Mouse (Mus musculus) urinary bladder, postnatal 25 days (tissue): ENCODE data around the gene Prss37.

Source experiments
- DNase-seq: peaks from one replicate; pipeline ENCODE4 v3.0.0; 2022; ENCODE audit warnings: low spot score

Prss37 gene

DNA sequence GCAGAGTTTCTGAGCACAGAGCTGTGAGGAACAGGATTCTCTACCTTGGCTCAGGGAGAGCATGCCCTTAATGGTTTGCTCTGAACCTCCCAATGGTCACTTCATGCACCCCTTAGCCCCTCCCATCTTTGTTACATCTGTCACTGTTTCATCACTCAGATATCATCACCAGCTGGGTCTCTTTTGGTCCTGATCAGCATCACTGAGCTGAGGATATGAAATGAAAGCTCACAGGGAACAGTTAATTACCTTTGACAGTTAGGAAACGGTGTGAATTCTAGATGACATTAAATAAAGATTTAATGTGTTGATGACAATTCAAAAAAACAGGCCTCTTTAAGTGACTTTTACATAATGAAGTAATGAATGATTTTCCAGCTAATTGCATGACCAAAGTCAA is at the start of gene Prss37:
Gene Prss37, minus strand, starts transcription at position 101 of the 400 bp plus-strand sequence.
- DNase-seq = no peak

DNA sequence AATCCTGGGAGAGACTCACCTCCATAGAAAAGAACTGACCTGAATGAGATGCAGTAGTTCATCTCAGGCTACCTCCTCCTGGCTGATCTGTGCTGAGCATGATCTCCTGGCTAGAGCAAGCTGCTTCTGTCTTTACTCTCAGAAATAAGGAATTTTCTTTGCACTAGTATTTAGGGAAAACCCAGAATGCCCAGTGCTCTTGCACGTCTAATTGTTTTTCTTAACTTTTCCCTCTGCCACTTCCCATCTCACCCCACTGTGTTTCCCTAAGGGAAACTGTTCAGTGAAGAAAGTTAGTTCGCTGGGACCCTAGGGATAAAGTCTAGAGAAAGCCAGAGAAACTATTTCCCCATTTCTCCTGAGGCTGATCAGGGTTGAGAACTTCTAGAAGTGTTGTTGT is 35.6 kb upstream of the Prss37 start, which contains the start of gene Olfr461:
Gene Olfr461, minus strand, starts transcription at position 101 of the 400 bp plus-strand sequence.
- no peak for DNase-seq

DNA sequence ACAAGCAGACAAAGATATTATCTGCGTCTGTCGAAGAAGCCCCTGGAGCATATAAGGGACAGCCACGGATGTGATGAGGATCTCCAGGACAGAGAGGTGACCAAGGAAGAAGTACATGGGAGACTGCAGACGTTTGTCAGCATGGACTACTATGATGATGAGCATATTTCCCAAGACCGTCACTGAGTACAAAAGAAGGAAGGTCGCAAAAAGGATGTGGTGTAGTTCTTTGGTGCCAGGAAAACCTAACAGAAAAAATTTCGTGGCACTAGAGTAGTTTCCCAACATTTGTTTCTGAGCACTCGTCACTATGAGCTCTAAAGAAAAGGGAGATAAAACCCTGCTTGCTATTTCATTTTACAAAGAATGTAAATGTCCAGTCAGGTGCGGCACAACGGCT is 25.4 kb upstream of the Prss37 start:
- DNase-seq = no peak

DNA sequence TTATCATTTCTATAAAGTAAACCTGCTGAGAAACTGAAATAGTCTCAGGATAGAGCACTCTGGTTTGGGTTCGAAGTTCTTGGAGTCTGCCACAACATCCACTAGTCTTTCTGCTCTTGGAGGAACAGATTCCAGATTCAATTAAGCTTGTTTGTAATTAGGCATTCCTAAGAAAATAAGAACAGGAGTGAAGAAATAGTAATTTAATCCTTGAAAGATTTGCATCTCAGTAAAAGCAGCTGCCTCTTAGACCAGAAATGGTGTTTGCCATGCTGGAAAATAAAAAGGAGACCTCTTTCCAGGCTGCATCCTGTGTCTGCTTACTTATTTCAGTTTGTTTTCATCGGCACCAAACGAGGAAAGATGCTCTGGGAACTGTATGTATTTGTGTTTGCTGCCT is 26.1 kb downstream of the Prss37 start, which contains the start of gene Tas2r108:
Gene Tas2r108, plus strand, starts transcription at position 301 of the 400 bp plus-strand sequence.
- no peak for DNase-seq

DNA sequence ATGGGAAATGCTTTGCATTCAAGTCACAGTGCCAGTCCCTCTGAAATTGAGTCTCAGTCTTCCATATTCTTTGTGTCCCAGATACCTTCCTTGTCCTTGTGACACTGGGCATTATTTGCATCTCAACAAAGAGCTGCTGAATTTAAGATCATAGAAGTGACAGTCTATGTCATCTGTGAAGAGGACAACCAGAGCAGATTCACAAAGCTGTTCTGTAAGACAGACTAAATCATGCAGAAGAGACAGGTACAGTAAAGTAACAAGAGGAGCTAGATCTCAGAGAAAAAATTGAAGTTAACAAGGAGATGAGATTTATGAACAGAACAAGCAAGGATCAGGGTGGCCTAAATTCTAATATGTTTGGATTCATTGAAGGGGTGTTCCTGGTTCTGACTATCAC is 28.4 kb downstream of the Prss37 start, which contains the start of gene Tas2r137:
Gene Tas2r137, plus strand, starts transcription at position 301 of the 400 bp plus-strand sequence.
- DNase-seq = no peak

DNA sequence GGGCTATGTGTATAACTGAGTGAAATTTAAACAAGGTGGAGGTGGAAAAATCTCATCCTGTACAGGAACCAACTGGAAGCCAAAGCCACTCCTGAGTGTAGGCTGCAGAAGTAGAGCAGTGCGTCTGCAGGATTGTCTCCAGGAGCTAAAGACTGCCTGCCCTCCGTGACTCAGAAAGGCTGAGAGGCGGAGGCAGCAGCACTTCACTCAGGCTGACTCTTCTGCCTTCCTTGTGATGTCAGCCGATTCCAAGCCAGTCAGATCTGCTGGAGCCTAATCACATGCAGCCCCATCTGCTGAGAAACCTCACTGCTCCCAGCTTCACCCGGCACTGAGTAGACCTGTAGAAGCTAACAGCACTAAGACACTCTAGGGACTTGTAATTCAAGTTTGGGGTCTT is 37.0 kb downstream of the Prss37 start:
- DNase-seq = no peak

DNA sequence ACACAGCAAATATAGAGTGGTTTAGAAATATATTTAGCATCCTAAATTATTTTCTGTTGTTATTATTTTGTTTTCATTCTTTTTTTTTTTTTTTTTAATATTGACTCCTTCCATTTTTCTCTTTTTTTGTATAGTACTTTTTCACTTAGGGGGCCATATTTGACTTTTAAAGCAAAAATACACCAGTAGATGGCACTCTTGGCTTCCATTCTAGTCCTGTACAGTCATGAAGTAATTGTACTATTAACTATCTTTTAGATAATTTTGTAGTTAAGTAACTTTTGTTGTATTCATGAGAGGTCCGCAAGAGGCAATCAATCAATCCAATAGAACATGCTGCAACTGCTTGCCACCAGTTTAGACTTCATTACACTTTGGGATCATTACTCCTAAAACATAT is 39.6 kb downstream of the Prss37 start:
- DNase-seq = no peak

DNA sequence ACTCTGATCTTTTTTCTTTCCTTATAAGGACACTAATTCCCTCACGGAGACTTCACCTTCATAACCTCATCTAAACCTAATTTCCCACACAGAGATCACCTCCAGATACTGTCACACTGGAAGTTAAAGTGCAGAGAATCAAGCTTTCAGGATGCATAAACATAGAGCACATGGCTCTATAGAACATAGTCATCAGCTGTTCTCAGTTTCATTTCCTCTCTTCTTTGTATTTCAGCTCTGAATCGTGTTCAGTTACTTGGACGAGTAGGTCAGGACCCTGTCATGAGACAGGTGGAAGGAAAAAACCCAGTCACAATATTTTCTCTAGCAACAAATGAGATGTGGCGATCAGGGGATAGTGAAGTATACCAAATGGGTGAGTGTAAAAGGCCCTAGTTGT is 43.2 kb downstream of the Prss37 start:
- no peak for DNase-seq

DNA sequence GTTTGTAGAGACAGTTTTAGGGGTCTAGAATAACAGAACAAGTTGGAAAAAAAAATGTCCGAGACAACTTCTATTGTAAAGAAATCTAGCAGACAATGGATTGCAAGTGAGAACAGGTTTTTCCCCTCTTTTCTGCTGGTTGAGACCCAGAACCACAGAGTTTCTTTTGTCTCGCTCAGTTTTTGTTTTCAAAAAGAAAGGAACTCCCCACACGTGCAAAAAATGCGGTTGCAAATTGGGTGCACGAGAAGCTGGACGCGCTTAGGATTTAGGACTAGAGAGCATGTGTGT is 47.6 kb downstream of the Prss37 start:
- no peak for DNase-seq

DNA sequence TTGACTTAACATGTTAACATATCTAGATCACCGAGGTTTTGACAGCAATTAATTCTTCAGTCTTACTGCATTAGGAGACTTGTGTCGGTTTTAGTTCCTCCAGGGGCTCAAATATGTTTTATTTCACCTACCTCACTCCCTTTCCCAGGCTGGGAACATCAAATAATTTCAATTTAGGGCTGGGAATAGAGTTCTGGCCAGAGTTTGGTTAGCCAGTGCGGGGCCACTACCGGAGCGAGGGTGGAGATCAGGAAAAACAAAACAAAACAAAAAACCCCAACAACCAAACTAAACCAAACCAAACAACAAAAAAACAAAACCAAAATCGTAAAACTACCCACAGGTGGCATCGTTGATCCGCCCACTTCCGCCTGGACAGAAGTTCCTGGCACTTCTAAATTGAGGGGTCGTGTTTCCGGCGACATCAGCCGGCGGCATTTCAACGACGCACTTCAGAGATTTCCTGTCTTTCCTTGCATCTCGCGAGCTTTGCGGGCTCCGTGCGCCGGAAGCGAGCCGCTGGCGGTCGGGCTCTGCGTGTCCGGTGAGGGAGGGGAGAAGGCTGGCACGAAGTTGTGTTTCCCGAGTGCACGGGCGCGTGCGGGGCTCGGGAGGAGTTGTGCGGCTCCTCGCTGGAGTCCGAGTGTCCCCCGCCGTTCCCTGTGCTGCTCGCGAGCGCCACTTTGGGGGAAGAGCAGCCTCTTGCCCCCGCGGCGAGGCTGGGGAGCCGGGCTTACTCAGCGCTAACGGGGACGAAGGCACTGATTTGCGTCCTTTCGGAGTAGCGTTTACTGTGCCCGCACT is 48.2 kb downstream of the Prss37 start, which contains the start of gene Ssbp1:
Gene Ssbp1, plus strand, starts transcription at position 437 of the 804 bp plus-strand sequence.
- DNase-seq = peak; percentile 83

DNA sequence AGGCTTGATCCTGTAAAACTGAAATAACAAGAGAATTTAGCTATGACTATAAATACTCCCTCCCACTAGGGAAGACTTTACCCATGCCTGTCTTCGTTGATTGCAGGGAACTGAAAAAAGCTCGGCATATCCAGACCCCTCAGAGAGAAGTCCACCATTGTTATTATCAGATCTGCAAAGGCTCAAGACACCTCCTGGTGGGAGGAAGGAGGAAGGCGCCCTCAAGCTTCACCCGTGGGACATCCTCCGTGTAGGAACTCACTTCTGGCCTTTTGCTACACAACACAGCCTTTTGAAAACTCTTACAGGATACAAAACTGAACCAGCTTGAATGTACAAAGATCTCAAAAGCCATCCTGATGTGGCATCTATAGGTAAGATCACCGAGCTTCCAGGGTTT is 53.6 kb downstream of the Prss37 start:
- DNase-seq = no peak
